Mouse (Mus musculus) lung, adult 2 months (tissue): Measurements from ENCODE around the gene Zfp764.

Source experiments
- CTCF ChIP-seq: fragments of 200-500 bp; IDR thresholded peaks from 2 replicates; pipeline ENCODE4 v1.5.1; 2011; ENCODE audit warnings: mild to moderate bottlenecking, low read length, control low read depth; ENCODE audit not compliant: insufficient read depth
- POLR2A ChIP-seq: fragments of 200-500 bp; IDR thresholded peaks from 2 replicates; pipeline ENCODE4 v1.6.1; 2011; ENCODE audit warnings: low read depth, mild to moderate bottlenecking, control low read depth, low read length, borderline replicate concordance; ENCODE audit errors: extremely low read depth

- no peak for TF ChIP-seq CTCF
- TF ChIP-seq POLR2A, result no peak
Measured at GRCm38 (mm10) chr7:127364166-127364565, 42.5 kb downstream of the Zfp764 start.
